Mouse (Mus musculus): ENCODE measurements around the gene Fmo9.

Gene Fmo9

GRCm38 (mm10) chr1:166681745-166682144 lies at the start of gene Fmo9:
Gene Fmo9 (minus strand): TSS chr1:166681845.
- no peak for DNase-seq (ENCODE audit: low spot score)

- no peak for DNase-seq (ENCODE audit: low spot score)
Observed at GRCm38 (mm10) chr1:166730886-166731285, 49.2 kb upstream of the Fmo9 start.

GRCm38 (mm10) chr1:166730215-166730614 lies 48.6 kb upstream of the Fmo9 start:
- DNase-seq (ENCODE audit: low spot score) = no peak

- DNase-seq (ENCODE audit: low spot score) = no peak
Observed at GRCm38 (mm10) chr1:166710861-166711260, 29.2 kb upstream of the Fmo9 start.

- no peak for DNase-seq (ENCODE audit: low spot score)
Observed at GRCm38 (mm10) chr1:166702270-166702912, 20.7 kb upstream of the Fmo9 start.

- no peak for DNase-seq (ENCODE audit: low spot score)
Observed at GRCm38 (mm10) chr1:166669264-166669663, 12.4 kb downstream of the Fmo9 start.

GRCm38 (mm10) chr1:166660800-166661199 lies 20.8 kb downstream of the Fmo9 start:
- no peak for DNase-seq (ENCODE audit: low spot score)

- no peak for DNase-seq (ENCODE audit: low spot score)
Observed at GRCm38 (mm10) chr1:166647593-166647992, 34.1 kb downstream of the Fmo9 start, which contains the start of gene Gm4847. Gene Gm4847 (minus strand): TSS chr1:166647693.

All from ovary, postnatal 36 days (tissue).